Mouse (Mus musculus): Measurements from ENCODE around the gene LTO1.

The LTO1 gene

DNA sequence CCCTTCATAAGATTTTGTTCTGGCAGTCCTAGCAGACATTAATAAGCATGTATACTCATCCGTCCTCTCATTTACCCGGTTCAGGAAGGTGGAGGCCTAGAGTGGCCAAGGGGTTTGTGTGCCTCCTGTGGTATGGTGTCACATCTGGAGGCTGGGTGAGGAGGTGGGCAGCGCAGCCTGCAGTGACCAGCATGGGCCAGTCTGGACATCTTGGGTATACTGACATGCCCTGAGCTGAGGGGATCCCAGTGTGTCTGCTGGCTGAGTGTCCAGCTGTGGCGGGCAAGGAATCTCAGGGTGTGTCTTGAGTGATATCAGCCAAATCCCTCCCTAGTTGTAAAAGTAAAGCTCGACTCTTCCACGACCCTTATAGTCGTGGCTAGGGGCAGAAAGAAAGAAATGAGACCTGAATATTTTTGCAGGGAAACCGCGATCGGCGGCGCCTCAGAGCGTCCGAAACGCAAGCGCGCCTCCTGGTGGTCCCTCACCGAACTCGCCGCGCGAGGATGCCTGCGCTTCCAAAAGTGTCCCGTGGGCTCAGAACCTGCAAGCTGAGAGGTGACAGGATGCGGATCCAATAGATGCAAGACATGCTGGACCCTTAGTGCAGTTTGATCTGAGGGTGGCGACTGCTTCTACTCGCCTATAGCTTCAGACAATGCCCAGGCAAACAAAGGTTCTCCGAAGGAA lies 8.0 kb upstream of the LTO1 start:
- intact Hi-C loops (cut with DNase I), result no loop called here

DNA sequence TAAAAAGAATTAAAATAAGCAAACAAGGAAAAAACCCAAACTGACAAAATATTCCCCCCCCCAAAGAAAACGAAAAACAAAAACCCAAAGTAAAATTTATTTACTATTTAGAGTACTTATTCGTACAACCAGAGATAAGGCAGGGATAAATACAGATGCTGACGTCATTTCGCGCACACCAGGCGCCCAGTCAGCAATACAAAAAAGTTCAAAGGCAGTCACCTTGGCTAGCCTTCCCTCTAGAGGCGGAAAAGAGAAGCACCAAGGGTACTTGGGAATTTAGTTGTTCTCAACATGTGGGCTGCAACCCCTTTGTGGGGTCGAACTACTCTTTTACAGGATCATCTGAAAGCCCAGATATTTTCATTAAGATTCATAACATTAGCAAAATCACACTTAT lies 7.1 kb upstream of the LTO1 start:
- intact Hi-C loops (cut with DNase I), result no loop called here

DNA sequence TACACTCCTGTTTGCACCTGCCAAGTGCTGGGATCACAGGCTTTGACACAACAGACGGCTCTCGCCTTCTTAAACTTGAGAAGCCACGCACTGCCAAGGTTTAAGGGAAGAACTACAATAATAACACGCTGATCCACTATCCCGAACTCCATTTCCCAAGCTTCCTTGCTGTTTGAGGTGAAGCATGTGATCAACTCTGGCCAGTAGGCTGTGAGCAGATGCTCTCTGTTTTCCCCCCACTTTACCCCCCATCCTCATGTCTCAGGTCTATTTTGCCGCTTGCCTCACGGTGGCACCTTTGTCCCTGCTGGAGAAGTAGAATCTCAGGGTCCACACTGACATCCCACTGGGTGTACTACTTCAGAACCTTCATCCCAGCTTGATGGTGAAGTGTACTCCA lies 6.2 kb upstream of the LTO1 start:
- intact Hi-C loops (cut with DNase I), result no loop called here

DNA sequence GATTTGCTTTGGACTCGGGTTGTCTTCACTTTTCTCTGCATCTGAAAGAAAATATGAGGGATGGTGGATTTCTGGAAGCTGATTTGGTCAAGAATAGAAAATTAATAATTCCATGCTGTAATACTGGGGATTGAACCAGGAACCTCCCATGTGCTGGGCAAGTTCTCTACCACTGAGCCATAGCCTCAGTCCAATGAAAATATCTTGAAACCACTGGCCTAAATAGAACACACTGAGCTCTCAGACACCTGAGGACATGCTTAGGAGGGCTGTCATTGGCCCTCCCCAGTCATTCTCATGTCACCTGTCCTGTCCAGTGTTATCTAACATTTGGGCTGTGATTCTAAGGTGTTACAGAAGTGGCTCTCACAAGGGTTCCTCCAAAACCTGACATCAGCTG lies 3.8 kb upstream of the LTO1 start:
- intact Hi-C loops (cut with DNase I), result no loop called here

DNA sequence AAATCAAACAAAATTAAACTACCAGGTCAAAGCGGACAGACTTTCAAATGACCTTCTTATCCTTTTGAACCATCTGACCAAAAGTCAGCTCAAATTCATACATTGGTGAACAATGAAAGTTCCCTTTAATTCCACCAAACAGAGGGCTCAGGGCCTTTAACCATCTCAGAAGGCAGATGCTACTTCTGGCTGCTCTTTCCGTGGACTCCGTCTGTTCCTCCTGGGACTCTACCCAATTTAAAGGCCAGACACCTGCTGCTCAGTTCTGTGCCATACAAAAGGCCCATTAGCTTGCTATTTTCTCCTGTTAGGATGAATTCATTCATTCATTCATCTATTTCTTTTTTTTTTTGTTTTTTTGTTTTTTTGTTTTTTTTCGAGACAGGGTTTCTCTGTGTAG lies 2.0 kb upstream of the LTO1 start:
- intact Hi-C loops (cut with DNase I), result no loop called here

DNA sequence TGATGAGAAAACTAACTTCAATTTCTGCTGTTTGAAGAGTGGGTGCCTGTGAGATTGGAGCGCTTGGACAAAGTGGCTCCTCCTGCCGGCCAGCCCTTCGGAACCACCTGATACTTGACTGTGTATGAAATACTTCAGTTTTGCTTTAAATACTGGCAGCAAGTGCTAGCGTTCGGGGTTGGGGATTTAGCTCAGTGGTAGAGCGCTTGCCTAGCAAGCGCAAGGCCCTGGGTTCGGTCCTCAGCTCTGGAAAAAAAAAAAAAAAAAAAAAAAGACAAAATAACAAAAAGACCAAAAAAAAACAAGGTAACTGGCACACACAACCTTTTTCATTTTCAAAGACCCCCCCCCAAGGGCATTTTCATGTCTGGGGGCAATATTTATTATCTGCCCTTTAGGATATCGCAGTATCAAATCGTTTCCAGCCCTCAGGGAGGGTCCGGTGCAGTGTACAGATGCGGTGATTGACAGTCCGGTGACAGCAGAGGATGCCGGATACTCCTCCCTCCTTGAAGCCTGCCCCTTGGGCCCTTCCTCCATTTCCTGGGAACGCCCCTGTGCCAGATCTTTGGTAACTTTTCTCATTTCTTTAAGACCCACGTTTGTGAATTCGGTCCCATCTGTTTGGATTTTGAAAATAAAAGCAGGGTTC lies 478 bp upstream of the LTO1 start:
- intact Hi-C loops (cut with DNase I), result no loop called here

DNA sequence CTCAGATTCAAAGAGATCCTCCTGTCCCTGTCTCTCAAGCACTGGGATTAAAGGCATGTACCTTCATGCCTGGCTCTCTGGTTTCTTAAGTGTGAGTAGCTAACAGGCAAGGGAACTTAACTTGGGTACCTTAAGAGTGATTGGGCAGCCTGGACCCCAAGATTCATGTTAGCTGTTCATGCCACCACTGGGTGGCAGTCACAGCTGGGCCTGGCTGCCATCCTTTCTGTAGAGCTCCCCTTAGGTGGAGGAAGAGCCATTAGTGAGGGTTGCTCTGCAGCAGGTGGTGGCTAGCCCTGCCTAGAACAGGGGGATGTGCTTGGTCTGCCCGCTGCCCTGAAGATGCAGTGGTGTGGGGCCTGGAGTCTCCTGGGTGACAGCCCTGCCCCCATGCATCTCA lies 3.9 kb downstream of the LTO1 start:
- intact Hi-C loops (cut with DNase I), result loop anchor here (5.0 kb wide), 1 partner anchor 323 kb away; no protein-coding TSS in a partner anchor

DNA sequence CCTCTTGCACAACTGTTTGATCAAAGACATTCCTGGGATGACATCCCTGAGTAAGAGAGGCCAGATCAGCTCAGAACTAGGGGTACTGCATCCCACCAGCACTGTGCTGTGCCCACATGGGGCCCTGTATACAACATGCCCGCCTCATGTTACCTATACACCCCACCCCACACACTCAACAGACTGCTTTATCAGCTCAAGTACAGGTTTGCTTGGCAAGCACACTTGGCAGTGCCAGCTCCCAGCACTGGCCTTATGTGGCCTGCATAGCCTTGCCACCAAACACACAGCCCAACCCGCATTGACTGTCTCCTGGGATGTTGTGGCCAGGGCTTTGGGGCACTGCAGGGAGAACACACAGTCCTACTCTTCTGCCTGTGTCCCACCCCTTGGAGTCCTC lies 12.7 kb downstream of the LTO1 start:
- intact Hi-C loops (cut with DNase I), result no loop called here

DNA sequence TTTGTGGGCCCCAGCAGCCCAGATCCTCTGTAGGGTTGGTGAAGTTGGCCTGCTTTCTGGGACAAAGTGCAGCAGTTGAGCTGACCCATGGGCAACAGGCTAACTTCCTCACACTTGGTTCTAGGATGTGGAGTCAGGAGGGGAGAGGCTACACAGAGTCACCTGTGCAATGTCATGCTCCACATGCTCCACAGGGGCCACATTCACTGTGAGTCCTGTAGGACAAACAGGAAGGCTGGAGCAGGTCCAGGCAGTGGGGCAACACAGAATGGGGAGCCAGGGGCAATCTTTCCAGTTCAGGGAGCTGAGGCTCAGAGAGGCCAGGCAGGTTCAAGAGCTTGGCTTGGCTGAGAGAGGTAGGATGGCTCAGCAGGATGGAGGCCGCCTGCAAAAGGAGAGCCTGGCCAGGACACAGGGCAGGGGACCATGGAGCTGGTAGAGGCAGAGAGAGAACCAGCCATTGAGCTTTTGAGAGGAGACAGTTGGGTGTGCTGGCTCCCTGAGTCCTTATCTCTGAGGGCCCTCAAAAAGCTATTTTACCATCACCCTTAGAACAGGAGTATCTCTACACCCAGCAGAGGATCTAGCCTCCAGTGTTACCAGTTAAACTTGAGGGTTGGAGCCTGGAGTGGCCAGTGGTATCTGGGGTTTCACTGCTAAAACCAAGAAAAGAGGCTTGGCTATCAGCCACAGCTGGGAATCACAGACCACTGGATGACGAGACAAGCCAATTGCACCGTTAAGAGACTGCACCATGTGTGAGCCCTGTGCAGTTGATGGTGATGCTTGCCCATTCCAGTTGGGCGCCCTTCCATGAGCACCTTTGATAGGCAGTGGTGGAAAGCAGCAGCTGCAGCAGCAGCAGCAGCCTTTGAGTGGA lies 13.3 kb downstream of the LTO1 start:
- intact Hi-C loops (cut with DNase I), result no loop called here

DNA sequence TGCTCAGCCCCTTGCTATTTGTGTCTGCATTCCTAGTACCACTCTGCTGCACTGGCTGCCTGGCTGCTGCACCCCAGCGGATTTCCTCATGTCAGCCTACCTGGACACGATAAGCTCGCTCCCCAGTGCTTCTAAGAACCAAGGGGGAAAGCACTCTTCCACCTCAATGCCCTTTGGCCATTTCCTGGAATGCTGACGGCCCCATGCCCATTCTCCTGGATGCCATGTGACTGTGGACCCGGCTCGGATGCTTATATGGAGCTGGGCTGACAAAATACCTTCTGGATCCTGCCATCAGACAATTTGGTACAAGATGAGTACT lies 13.9 kb downstream of the LTO1 start:
- intact Hi-C loops (cut with DNase I), result no loop called here

DNA sequence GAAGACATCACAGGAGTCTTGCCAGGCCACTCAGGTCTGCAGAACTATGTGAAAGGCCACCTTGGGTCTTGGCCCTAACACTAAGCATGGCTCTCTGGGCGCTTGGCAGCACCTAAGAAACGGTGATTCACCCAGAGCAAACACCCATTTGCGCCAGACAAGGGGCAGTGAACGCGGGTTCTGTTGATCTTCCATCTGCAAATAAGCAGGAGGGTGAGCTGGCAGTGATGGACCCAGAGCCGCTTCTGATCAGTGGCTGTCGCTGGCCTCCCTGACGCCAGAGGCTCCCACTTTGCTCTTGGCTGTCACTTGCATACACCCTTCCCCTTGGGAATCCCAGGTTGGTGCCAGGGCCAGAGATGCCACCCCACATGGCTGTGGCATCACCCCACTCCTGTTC lies 14.6 kb downstream of the LTO1 start:
- intact Hi-C loops (cut with DNase I), result no loop called here

DNA sequence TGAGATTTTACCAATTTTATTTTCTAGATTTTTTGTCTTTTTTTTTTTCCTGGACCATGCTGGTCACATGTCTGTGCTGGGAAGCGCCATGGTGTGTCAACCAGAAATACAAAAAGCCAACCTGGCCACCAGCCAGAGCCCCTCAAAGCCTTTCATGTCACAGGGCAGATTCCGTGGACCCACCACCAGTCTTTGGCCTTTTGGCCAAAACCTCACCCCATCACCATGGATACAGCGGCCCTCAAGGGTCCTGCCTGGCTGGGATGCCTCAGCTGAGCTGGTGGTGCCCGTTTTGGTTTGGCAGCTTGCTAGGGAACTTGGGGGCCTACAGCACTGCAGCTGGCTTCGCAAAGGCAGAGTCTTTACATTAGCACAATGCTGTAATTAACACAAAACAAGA lies 15.0 kb downstream of the LTO1 start:
- intact Hi-C loops (cut with DNase I), result no loop called here

DNA sequence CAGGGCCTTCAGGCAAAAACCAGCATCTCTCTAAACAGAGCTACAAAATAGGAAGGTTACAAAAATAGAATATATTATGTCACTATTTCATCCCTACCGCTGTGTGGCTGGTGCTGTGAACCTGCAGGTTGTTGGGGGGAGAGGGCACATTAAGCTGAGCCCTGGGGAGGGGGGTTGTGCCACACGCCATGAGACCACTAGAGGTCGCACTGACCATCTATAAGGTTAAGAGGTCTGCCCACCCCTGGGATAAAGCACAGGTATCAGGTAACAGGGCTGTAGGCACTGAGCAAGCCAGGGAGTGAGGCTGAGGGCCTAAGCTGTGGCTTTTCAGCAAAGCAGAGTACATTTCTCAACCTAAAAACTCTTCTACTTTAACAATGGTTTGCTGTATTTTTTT lies 16.9 kb downstream of the LTO1 start:
- intact Hi-C loops (cut with DNase I), result no loop called here

DNA sequence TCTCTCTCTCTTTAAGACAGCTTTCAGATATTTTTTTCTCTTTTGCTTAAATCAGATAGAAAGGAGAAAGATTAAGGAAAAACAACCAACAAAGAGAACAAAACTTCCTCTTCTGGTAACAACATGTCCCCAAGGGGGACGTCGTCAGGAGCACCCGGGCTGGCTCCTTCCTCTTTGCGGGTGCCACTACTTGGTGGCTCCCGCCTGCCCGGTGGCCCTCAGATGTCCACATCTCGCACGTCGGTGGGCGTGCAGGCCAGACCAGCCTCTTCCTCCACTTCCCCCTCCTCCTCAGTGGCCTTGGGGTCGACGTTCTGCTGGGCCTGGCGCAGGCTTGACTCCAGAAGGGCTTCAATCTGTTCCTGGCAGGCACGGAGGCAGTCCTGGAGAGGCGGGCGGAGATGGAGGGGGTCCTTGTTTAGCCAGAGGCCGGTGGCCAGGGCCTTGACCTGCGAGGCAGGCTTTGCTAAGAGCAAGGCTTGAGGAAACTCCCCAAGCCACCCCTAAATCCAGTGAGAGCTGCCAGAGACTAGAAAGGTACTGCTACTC lies 17.6 kb downstream of the LTO1 start:
- intact Hi-C loops (cut with DNase I), result no loop called here

DNA sequence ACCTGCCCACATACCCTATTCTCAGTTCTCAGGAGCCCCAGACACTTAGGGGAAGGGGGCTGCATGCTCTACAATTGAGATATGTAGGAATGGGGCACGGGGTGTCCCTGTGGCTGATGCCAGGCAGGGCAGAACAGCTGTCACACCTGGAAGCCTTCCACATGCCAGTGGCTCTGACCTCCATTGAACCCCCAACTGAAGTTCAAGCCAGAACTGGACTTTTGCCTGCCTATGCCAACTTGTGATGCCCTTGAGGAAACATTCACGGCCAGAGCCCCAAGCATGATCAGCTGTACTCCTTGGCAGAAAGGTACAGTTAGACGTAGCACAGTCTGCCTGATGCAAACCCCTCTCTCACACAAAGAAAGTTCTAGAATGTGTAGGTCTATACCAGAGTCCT lies 18.4 kb downstream of the LTO1 start:
- intact Hi-C loops (cut with DNase I), result no loop called here

DNA sequence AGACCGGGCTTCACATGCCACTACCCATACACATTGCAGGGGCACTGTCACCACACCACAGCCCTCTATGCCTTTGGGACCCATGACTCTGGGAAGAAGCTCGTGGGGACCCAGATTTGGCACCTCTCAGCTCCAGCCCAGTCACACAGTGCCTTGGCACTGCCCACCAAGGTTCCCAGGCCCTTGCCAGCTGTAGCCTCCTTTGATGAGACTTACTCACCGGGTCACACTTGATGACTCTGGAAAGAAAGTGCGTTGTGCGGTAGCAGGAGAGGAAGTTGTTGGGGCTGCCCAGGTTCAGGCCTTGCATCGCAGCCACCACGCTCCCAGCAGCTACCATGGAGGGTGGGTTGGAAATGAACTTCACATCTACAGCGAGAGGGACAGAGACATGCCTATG lies 18.9 kb downstream of the LTO1 start:
- intact Hi-C loops (cut with DNase I), result no loop called here

DNA sequence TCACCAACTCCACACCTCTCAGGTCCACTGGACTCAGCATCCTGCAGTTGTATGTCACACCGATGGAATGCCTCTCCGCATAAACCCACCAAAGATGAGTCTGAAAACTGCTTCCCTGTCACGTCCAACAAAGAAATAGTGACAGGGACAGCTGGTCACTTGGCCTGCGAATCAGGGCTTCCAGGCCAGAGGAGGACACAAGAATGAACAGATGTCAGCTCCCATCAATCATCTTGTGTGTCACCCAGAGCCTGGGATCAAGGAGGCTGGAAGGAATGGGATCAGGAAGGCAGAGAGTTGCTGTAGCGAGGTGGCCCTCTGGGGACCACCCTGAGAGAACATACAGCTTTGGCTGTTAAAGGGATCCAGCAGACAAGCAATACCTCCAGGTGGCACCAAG lies 20.0 kb downstream of the LTO1 start:
- intact Hi-C loops (cut with DNase I), result no loop called here

DNA sequence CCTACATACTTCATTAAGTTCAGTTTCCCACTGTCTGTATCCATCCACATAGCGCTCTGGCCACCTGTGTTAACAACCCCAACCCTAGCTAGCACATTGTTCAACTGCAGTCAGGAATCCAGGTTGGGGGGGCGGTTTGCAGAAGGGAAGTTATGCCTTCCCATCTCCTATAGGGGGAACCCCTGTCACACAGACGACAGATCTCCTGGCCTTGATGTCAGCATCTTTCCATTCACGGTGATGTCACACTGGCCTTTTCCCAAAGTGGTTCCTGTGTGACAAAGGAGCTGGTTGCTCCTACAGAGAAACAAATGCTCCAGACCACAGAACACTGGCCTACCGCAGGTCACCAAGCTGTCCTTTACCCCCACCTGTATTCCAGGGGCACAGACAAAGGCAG lies 20.7 kb downstream of the LTO1 start:
- intact Hi-C loops (cut with DNase I), result no loop called here

DNA sequence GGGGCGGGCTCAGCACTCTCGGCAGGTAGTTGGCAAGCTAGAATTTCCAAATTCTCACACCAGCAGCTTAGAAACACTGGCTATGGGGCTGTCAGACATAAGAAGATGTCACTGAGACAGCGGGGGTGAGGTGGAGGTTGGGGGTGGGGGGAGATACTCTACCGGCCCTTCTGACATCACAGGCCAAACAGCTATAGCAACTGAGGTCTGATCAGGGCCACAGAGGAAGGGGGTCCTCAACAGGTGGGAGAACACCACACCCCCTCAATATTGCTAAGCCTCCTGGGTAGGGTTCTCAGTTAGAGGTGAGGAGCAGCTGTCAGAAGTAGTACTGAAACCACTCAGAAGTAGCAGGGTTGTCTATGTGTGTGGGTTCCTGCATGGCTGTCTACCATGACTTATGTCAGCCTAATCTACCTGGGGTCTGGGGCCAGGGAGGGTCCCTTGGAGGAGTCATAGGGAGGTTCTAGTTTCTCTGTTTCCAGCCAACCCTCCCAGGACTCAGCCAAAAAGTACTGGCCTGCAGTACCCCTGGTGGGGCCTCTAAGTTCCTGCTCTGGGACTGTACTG lies 21.5 kb downstream of the LTO1 start:
- intact Hi-C loops (cut with DNase I), result loop anchor here (2.0 kb wide), 1 partner anchor 176 kb away; no protein-coding TSS in a partner anchor

DNA sequence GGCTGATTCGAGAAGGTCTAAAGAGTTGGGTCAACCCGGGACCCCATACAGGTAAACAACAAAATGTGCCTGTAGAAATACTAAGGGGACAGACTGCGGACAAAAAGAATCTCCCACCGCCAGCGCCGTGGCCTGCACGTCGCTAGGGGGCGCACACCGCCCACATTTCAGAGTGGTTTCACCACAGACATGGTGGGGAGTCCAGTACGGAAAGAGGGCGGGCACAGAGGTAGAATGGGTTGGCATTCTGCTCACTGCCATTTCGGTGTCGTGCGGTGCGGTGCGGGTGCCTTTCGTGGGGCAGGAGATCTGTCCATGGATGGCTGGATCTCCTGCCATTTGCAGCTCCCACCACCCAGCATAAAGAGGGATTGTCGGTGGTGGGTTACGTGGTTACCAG lies 22.6 kb downstream of the LTO1 start:
- intact Hi-C loops (cut with DNase I), result loop anchor here (1.0 to 2.0 kb wide), 2 partner anchors 175 to 306 kb away; no protein-coding TSS in a partner anchor

DNA sequence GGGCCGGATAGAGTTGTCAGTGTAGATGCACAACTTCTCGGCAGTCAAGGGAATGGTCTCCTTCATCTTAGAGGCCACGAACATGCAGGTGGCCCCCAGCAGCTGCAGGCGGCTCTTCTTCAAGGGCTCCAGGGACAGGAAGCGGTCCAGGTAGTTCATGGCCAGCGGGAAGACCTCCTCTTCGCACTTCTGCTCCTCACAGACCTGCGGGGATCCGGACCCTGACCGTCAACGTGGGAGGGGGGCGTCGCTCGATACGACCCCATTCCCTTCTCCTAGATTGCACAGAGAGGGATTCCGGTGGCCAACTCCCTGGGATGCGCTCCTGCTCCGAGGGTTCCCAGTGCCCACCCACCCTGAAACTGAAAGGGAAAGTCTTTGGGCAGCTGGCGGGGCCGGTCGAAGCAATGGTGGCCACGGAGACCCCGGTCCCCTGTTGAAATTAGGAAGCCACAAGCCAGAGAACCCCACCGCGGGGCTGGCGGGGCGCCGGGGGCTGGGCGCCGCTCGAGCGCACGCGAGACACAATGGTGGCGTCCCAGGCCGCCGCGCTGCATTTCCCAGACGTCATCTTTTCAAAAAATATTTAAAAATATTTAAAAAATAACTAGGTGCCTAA lies 23.1 kb downstream of the LTO1 start:
- intact Hi-C loops (cut with DNase I), result loop anchor here (1.0 to 2.0 kb wide), 2 partner anchors 175 to 305 kb away; no protein-coding TSS in a partner anchor
